Mouse (Mus musculus) lung, adult 2 months (tissue): ENCODE measurements around the gene Podn.

Source experiments
- CTCF ChIP-seq: fragments of 200-500 bp; IDR thresholded peaks from 2 replicates; pipeline ENCODE4 v1.5.1; 2011; ENCODE audit warnings: mild to moderate bottlenecking, low read length, control low read depth; ENCODE audit not compliant: insufficient read depth
- POLR2A ChIP-seq: fragments of 200-500 bp; IDR thresholded peaks from 2 replicates; pipeline ENCODE4 v1.6.1; 2011; ENCODE audit warnings: low read depth, mild to moderate bottlenecking, control low read depth, low read length, borderline replicate concordance; ENCODE audit errors: extremely low read depth

DNA sequence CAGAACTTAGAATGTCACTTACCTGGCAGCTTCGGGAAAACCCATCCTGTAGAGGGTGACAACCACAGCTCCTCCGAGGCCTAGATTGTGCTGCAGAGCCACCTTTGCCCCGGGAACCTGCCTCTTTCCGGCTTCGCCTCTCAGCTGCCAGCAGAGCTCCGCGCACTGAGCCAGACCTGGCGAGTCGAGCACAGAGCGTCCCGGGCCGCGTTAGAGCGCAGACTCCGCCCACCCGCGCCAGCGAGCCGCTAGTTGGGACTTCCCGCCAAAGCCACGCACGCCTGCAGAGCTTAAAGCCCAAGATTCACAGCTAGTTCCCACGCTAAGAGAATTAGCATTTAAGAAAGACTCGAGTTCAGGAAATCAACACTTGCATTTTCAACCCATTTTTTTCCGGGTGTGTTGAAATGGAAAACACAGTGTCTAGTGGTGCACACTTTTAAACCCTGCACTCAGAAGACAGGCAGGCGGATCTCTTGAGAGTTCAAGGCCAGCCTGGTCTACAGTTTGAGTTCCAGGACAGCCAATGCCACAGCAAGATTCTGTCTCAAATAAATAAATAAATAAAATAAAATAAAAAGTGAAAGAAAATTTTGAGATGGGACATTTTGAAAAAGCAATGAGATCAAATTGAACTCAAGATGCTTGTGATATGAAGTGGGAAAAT is 24.9 kb downstream of the Podn start:
- no peak for TF ChIP-seq CTCF
- TF ChIP-seq POLR2A, result peak; percentile 54; the same call in 1 of the 2 replicates
